Mouse (Mus musculus) left cerebral cortex, postnatal 14 days (tissue): Measurements from ENCODE around the gene Anxa6. TPM values are rescaled to one million over a fixed set of nuclear protein-coding genes. Genes with fewer than 3 reads are reported as not detected.
"Not testable (repeated sequence)": the region's sequence is repeated elsewhere in the genome, so short reads cannot be mapped to it uniquely, and the experiment has no call there.

Experiments
- DNase-seq, 2 experiments: peaks; one replicate each; pipeline ENCODE4 v3.0.0; 2021 to 2022; ENCODE audit warnings: low spot score in 2 of 2, mixed read lengths in 1 of 2
- intact Hi-C: fragments of 180-260 bp; cut with DNase I; formaldehyde crosslinking; loops from one replicate; pipeline ENCODE4 v1.15.1; 2025
- total RNA-seq, 2 experiments: library from RNA; stranded (reverse); gene quantifications; 2 replicates each; pipeline ENCODE4 v1.2.3; 2021

Gene Anxa6
- total RNA-seq, 2 experiments from 2014 or later = 84.5 to 90.8 TPM

DNA sequence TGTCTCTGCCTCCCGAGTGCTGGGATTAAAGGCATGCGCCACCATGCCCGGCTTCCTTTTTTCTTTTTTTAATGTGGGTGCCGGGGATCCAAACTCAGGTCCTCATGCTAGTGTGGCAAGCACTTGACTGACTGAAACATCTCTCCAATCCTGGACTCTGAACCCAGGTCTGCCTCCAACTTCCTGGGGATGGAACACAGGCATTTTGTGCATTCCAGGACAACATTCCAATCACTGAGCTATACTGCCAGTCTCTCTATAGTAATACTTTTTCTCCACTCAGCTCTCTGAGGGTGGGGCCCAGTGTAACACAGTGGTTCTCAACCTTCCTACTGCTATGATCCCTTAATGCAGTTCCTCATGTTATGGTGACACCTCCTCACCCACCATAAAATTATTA, 58.6 kb downstream of the Anxa6 start:
- intact Hi-C loops = no loop called here
- no peak for DNase-seq

DNA sequence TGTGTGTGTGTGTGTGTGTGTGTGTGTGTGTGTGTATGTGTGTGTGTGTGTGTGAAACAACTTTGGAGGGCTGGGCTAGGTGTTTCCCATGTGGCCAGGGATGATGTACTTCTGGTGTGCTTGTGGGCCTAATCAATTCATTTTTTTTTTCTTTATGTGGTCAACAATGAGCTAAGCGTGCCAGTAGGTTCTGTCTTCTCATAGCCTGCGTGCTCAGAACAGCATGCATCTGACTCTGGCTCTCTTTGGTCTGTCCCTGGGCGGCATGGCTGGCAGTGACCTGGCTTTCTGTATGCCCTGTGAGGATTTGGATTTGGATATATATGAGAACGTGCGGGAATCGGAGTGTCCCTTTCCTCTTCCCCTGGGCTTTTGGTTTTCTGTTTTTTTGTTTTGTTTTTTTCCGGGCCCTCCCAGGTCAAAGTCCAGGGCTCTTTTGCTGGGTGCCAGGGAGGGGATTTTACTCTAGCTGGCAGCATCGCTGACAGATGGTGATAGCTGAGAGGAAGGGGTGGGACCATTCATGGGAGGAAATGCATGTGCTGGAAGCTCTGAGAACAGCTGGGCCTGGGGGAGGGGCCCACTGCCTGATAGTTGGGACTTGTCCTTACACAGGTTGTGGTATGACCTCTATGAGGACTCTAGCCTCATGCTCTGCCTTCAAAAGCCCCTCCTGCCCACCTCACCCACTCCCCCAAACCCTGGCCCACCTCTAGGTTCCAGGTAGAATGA, 59.6 kb downstream of the Anxa6 start:
- intact Hi-C loops = no loop called here

DNA sequence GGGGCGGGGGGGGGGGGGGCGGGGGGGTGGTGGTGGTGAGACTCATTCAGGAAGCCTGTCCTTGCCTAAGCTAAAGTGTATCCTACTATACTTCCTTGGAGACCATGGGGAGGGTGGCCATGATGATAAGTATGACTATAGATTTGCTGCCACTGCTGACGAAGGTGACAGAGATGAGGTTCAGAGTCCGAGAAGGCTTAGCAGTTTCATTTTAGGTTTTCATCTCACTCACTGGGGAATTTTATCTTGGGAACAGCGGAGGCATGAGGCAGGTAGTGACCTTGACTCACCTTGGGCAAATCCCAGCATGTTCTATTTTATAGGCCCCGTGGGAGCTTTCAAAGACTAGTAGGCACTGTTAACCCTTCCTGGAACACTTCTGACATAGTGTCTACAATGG, 60.5 kb downstream of the Anxa6 start:
- DNase-seq = no peak
- intact Hi-C loops = no loop called here

More for the DNA sequence above, 59.6 kb downstream of the Anxa6 start:
- DNase-seq = peak; percentile 33 to 35

DNA sequence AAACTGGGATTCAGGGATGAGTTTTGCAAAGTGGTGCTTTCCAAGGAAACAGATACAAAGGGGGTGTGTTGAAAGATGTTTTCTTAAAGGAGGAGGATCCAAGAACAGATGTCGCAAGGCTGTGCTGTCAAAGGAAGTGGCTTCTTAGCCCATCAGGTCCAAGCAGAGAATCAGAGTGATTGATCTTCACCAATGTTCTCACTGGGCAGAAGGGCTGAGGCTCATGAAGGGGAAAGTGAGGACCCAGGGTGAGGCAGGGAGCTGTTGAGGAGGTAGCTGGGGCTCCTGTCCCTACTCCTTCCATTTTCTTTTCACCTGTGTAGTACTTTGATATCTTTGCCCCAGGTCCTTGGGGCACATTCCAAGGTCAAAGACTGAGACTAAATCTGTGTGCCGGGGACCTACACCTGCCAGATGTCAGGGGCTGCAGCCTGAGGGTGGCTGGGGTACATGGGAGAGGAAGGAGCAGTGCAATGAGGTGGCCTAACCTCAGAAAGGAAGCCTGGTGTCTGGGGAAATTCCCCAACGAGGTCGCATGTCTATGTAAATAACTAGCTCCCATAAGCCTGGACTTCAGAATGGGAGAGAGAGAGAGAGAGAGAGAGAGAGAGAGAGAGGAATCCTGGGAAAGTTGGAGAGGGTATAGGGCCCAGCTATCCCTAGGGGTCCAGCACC, 61.1 kb downstream of the Anxa6 start:
- DNase-seq = no peak
- intact Hi-C loops = no loop called here

DNA sequence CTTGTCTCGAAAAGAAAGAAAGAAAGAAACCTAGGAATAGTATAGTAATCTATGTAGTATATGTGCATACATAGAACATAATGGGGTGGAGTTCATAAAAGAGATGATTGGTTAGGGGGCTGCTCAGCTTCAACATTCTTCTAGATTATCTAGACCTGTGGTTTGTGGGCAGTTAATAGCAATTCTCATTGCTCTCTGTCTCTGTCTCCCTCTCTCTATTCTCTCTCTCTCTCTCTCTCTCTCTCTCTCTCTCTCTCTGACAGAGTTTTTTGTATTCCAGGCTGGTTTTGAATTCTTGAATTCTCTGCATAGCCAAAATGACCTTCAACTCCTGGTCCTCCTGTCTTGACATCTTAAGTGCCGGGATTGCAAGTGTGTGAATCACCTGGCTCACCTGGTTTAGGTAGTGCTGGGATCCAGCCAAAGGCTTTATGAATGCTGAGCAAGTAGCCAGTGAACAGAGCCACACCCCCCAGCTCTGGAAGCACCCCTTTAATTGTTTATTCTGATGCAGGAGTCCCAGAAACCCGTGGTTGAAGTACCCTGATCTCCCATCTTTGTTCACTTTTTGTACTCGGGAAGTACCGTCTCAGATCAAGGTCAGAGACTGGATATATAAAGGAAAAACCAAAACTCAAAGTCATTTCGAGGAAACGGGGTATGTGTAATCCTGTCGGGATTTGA, 61.7 kb downstream of the Anxa6 start:
- DNase-seq = no peak
- intact Hi-C loops = no loop called here

DNA sequence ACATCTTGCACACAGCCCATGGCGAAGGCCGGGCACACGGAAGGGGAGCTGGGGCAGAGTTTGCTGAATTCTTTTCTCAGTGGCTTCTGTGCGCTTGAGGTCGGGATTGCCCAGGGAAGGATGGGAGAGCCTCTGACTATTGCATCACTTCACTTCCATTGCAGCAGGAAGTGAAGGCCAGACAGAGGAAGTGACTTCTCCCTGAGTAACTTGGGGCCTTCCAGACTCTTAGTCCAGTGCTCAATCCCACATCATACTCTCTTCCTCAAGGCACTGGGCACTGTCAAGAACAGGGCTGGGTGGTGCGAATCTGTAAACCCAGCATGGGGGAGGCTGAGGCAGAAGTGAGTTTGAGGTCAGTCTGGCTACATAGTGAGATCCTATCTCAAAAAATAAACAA, 68.0 kb downstream of the Anxa6 start:
- intact Hi-C loops = no loop called here

DNA sequence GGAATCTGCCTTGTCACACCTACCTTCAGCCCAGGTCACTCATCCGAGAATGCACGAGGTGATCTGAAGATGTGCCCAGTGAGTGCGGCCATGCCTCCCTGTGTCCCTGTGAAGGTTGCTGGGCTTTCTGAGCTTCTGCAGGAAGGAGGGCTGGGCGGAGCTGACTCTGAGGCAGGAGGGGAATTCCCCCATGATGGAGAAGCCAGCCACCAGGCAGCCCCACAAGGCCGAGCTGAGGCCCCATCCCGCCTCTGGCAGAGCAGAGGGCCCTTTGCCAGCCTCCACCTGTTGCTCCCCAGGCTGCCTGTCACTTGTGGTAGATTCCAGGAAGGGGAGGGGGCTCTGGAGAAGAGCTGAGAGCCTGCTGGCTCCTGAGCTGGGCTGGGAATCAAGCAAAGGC, 70.4 kb downstream of the Anxa6 start, which contains the start of gene Tnip1:
Gene Tnip1 (minus strand): TSS at position 108 of the 400 bp plus-strand sequence.
- no peak for DNase-seq
- intact Hi-C loops = no loop called here

More for the DNA sequence above, 68.0 kb downstream of the Anxa6 start:
- DNase-seq = no peak

DNA sequence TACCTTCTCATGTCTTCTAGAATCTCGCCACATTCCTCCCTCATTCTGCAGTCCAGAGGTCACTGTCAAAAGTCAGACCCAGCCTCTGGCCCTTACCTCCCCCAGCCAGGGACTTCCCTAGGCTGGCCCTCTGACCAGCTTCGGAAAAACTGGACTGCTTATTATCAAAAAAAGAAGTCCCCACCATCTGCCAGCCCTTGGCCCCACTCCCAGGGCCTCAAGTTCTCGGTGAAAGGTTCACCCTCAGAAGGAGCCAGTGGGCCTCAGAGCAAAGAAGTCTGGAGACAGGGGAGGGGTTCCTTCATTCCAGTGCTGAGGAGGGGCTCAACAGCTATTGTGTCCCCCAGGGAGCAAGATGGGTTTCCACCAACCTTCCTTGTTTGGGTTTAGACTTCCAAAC, 71.3 kb downstream of the Anxa6 start:
- intact Hi-C loops = no loop called here
- no peak for DNase-seq

DNA sequence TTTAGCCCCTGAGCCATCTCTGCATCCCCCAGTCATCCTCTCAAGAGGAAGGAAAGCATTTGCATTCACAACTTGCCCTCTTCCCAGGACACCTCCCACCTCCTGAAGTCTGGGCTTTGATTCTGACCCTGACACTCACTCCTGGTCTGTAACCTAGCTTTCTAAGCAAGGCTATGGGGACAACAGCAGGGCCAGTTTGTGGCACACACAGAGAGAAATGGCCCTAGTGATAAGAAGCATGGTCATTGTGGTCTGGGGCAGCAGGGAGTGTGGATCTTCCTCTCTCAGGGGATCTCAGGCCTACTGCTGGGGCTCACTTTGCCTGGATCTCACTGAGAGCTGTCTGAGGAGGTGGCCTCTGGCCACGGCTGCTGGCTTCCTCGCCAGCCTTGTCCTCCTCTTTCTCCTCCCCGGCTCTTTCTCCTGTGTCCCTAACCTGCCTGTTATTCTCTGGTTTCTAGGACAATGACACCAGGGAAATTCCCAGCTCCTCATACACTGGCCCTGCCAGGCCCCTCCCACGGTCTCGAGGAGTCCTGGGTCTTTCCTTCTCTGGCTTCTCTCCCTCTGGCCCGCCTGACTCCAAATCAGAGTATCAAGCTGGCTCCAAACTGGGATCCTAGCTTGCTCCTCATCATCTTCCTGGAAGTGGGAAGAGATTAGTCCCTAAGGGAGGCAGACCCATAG, 71.9 kb downstream of the Anxa6 start:
- intact Hi-C loops = no loop called here
- no peak for DNase-seq

DNA sequence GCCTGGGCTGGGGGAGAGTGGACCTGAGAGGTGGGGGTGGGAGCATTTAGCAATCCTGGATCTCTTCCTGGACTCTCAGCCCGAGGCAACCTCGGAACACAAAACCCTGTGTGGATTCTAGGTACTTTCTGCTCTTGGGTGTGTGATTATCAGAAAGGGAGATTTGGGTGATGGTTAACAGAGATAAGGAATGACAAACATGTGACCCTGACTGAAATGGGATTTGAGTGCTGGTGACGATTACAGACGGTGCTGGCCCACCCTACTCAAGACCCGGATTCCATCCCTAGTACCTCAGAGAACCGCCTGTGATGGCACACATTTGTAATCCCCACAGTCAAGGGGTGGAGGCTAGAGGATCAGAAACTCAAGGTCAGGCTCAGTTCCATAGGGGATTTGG, 73.0 kb downstream of the Anxa6 start:
- no peak for DNase-seq
- intact Hi-C loops = no loop called here

DNA sequence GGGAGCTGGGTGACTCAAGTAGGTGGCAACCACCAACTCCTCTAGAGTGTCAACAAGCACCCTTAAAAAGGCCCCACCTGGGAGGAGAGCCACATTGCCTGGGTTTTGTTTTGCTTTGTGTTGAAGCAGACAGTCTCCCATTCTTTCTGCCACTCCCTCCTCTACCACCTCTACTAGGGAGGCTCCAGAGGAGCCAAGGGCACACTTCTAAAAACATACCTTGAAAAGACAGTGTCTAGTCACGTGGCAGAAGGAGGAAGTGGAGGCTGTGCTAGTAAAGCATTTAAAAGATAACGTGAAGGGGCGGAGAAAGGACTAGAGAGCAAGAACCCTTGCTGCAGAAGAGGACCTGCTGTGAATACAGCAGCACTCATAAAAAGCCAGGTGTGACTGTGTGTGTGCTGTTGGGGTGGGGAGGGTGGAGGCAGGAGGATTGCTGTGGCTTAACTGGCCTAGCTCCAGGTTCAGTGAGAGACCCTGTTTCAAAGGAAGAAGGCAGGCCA, 74.6 kb downstream of the Anxa6 start:
- DNase-seq = no peak

DNA sequence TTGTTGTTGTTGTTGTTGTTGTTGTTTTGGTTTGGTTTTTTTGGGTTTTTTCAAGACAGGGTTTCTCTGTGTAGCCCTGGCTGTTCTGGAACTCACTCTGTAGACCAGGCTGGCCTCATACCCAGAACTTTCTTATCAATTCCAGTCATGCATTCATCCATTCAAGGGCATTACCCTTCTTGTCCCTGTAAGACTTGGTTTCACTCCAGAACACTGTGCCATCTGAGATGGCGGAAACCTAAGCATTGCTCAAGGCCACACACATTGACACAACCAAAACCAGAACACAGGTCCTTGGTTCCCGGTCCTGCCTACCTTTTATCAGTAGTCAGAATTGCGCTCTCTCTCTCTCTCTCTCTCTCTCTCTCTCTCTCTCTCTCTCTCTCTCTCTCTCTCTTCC, 75.5 kb downstream of the Anxa6 start:
- intact Hi-C loops, DNase-seq: not testable (repeated sequence)

More for the DNA sequence above, 74.6 kb downstream of the Anxa6 start:
- intact Hi-C loops = no loop called here

DNA sequence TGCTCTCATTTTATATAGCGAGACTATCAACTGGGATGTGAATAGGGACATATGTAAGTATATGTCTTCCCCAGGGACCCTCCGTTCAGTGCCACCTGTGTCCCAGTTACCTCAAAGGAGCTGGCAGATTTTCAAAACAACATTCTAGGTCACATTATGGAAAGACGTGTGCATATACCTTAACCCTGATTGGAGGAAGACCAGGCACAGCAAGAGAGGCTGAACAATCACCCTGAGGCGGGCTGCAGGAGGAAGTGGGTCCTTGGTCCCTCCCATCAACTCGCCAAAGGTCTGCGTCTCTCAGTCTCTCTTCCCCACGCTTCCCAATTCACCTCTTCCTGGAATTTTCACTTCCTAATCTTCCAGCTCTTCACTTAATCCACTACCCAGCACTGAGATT, 76.3 kb downstream of the Anxa6 start:
- no peak for DNase-seq
- intact Hi-C loops = no loop called here

DNA sequence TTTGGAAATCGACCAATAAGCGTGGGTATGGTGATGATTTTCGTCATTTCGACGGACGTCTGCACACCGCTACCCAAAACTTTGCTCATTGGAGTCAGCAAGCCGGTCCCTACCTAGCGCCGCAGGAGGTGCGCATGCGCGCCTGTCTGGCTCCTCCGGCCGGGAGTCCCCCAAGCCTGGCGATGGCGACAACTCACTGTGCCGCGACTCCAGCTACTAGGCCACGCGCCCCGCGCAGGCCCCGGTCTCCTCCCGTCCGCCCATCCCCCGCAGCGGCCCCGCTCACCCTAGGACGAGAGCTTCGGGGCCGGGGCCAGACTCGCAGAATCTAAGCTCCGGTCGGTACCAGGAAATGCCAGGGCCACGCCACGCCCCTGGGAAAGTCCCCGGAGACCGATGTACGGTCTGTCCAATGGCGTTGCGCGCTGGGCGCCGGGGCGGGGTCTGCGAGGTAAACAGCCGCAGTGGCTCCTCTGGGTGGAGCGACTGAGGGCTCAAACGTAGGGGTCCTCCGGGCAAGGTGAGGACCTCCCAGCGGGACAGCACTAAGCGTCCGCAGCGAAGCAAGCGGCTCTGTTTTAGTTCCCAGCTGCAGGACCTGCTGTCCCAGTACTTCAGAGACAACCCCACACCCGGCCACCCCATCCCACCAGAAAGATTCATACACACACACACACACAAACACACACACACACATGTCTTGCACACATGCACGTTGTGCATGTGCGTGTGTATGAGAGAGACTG, 77.3 kb downstream of the Anxa6 start:
- intact Hi-C loops = no loop called here

DNA sequence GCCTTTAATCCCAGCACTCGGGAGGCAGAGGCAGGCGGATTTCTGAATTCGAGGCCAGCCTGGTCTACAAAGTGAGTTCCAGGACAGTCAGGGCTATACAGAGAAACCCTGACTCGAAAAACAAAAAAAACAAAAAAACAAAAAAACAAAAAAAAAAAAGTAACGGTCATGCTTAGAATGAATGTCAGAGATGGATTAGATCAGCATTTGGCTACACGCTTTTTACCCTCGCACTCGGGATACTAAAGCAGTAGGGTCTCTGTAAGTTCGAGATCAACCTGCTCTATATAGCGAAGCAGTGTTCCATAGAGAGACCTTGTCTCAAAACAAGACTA, 77.9 kb downstream of the Anxa6 start:
- intact Hi-C loops, DNase-seq: not testable (repeated sequence)

More for the DNA sequence above, 77.3 kb downstream of the Anxa6 start:
- peak; percentile 98 for DNase-seq

DNA sequence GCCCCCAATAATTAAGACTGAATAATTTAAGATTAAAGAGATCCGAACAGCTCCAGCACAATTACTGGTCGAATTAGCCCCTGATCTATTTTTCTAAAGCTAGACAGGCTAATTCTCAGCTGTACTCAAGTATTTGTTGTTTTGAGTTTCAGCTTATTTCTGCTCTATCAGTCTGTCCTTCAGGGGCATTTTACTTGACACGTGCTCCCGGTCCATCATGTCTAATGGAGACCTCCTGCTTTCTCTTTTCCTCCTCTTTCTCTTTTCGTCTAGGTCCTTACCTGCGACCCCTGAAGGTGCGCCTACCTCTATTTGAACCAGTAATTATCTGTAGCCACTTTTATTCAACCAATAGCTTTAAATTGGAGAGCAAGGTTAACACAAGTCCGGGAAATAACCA, 78.5 kb downstream of the Anxa6 start:
- DNase-seq = no peak
- intact Hi-C loops = no loop called here

DNA sequence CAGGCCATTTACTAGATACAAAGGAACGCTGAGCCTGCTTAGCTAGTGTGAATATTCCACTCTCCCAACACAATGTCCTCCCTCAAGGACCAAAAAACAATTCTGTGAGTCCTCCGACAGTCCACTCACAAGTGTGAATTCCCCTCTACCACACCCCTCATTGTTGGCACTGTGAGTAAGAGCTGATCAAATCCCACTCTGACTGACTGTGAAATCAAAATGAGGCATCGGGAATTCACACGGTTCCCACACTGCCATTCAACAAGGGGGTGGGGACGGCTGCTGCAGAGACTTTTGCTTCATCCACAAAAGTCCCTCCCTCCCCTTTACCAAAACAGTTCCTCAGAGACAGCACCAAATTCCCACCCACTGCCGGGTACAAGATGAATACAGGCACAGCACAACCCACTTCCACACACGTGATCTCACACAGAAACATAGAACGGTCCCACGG, 79.2 kb downstream of the Anxa6 start:
- intact Hi-C loops = no loop called here
- DNase-seq = peak in 1 of 2 experiments; percentile 52

DNA sequence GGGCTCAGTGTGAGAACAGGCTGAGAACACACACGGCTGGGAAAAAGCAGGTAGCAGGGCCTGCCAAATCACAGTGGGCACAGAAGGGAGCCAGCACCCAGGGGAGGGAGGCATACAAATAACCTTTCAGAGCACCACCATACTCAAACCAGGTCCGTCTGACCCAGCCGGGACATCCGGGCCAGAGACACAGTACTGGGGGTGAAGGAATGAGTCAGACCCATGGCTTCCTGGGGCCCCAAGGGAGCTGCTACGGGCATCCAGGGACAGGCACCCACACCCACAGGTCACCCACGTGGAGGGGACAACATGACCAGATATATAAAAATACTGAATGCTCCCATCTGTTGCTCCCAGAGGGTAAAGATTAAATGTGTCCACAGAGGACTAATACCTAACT, 80.6 kb downstream of the Anxa6 start:
- no peak for DNase-seq
- intact Hi-C loops = no loop called here

DNA sequence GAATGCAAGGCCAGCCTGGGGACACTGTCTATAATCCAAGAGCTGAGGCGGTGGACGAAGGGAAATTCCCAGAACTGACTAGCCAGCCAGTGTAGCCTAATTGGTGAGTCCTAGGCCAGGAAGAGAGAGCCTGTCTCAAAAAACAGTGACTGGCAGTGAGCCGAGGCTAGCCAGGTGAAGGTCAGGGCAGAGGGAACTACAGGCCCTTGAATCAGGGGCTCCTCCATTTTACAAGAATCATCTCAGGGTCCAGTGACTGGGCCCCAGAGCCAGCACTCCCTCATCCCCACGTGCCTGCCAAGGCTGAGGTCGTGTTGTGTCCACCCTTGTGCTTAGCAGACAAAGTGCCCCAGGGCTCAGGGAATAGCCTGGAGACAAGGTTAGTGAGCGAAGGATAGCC, 82.6 kb downstream of the Anxa6 start:
- intact Hi-C loops = no loop called here
- no peak for DNase-seq
